Mouse (Mus musculus): ENCODE measurements around the gene Ism1.

DNA sequence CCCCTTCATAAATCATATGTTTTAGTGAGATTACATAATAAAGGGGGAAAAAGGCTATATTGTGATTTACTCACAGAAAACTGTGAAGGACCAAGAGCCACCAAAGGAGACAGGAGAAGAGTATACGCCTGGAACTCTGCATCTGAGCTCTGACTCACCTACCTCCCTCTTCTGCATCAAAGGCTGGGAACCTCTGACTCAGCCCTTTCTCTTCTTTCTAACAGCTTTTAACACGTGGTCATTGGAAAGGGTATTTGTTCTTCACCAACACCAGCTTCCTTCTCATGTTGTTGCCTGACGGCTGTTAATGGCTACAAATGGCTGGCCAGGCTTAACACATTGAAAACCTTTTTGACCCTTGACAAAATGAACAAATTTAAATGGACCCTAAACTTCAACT is 36.2 kb downstream of the Ism1 start:
- TF ChIP-seq POLR2A (IDR thresholded peaks at IDR 0.05; ENCODE audit: insufficient read depth, low read depth, low read length) (no peak), CTCF (IDR thresholded peaks at IDR 0.05) (no peak), EP300 (IDR thresholded peaks at IDR 0.05; ENCODE audit: insufficient read depth, low read depth, low read length) (no peak)

All from heart, adult 2 months (tissue).